In the genomic region with DNA sequence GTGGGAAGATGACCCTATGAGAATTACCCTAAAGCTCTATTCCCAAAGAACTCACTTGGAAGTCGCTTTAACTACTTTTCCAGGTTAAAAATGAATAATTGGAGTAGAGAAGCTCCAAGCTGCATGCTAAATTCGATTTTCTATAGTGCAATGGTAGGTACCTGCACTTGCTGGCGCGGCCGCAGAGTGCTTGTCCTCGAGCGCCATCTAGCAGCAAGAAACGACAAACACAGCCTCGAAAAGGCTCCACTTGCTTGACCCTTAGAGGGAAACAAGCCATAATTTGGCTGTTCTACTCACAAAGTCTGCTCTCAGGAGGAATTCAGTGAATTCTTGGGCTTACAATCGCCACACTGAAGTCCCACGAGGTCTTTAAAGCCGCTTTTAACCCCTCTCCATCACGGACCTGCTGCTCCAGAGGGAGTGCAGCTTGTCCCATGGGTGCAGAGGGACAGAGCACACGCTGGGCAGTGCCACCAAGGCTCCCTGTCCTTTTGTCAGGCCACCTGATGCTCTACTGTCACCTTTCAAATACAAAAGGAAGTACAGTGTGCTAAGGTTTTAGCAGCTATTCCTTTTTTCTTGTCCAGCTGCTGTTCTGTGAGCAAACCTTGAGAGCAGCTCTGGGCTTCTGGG, we compare ENCODE assay signal across 8 mouse cellular contexts. TPM values are rescaled to one million over a fixed set of nuclear protein-coding genes. Genes with fewer than 3 reads are reported as not detected.
DNase-seq lines count a peak whose midpoint lies in the region; ATAC-seq and TF ChIP-seq lines count a peak whose summit lies in the region.

No protein-coding gene starts in this region.

- H3K9me3 ChIP-seq in ES-Bruce4 (replicated peaks; ENCODE audit: control insufficient read depth, insufficient read depth, low read length, poor library complexity, severe bottlenecking): no peaks in the 10 kb centered on the region
- no peaks in the 10 kb centered on the region for H3K9me3 ChIP-seq in midbrain, postnatal 0 days (ENCODE audit: low read length)

- peak; percentile 37 to 73 for DNase-seq in heart, adult 18-20 months
- DNase-seq in heart, adult 11 months: no peak
- DNase-seq in cerebellum, adult 11 months: peak; percentile 11
- DNase-seq in frontal cortex, postnatal 36 days (ENCODE audit: low spot score in 2 of 2): peak; percentile 51 to 62
- DNase-seq in left cerebral cortex, postnatal 4 days: peak; percentile 54
- DNase-seq in midbrain, postnatal 0 days (ENCODE audit: low spot score): peak; percentile 80
- DNase-seq in spleen, adult 2 months (ENCODE audit: low read depth in 1 of 2, low spot score in 2 of 2): peak; percentile 12 to 18

- no peak overlapping the region for H3K9ac ChIP-seq in ES-Bruce4 (ENCODE audit: low read depth, poor library complexity, severe bottlenecking)
- no peak overlapping the region for H3K9ac ChIP-seq in midbrain, postnatal 0 days (replicated peaks; ENCODE audit: low read length, poor library complexity, severe bottlenecking)

- TF ChIP-seq EP300 in ES-Bruce4 (IDR thresholded peaks at IDR 0.05; ENCODE audit: insufficient read depth, low read depth, low read length): no peak

- no peaks in the 10 kb centered on the region for H3K4me1 ChIP-seq in ES-Bruce4 (ENCODE audit: control insufficient read depth, insufficient read depth, low read length)
- no peaks in the 10 kb centered on the region for H3K4me1 ChIP-seq in midbrain, postnatal 0 days (ENCODE audit: insufficient read depth, low read length)
- H3K4me1 ChIP-seq in spleen, adult 2 months (ENCODE audit: control insufficient read depth, insufficient read depth, insufficient read length): no peaks in the 10 kb centered on the region

- ATAC-seq in midbrain, postnatal 0 days (ENCODE audit: low FRiP score): no peak

- H3K36me3 ChIP-seq in ES-Bruce4 (ENCODE audit: control insufficient read depth, insufficient read depth, low read length, poor library complexity, severe bottlenecking): no peaks in the 10 kb centered on the region
- no peaks in the 10 kb centered on the region for H3K36me3 ChIP-seq in midbrain, postnatal 0 days (ENCODE audit: insufficient read depth, low read length)
- H3K36me3 ChIP-seq in spleen, adult 2 months (ENCODE audit: control insufficient read depth, insufficient read depth, low read length): no peaks in the 10 kb centered on the region

- intact Hi-C loops in left cerebral cortex, postnatal 4 days (cut with DNase I): loop anchor here (5.0 kb wide), 1 partner anchor 155 kb away; no protein-coding TSS in a partner anchor

- no peaks in the 10 kb centered on the region for H3K27me3 ChIP-seq in ES-Bruce4 (ENCODE audit: control insufficient read depth, insufficient read depth, low read length, poor library complexity, severe bottlenecking)
- H3K27me3 ChIP-seq in midbrain, postnatal 0 days (ENCODE audit: insufficient read depth, low read length): no peaks in the 10 kb centered on the region
- no peaks in the 10 kb centered on the region for H3K27me3 ChIP-seq in spleen, adult 2 months (ENCODE audit: control insufficient read depth, insufficient read depth, low read length)

- WGBS in midbrain, postnatal 0 days: 7% methylated on average over 14 of the region's 14 CpGs
- WGBS in spleen, adult 2 months: 12% methylated on average over 14 of the region's 14 CpGs

- TF ChIP-seq CTCF in ES-Bruce4 (IDR thresholded peaks at IDR 0.05; ENCODE audit: low read depth, low read length): peak; percentile 84
- peak; percentile 92 for TF ChIP-seq CTCF in midbrain, postnatal 0 days (IDR thresholded peaks at IDR 0.05)
- peak; percentile 81 for TF ChIP-seq CTCF in spleen, adult 2 months (IDR thresholded peaks at IDR 0.05; ENCODE audit: extremely low read depth, insufficient read depth, insufficient read length, insufficient replicate concordance)

- H3K4me3 ChIP-seq in ES-Bruce4 (ENCODE audit: low read depth, low read length): no peak overlapping the region
- no peak overlapping the region for H3K4me3 ChIP-seq in midbrain, postnatal 0 days (ENCODE audit: low read depth, low read length)
- H3K4me3 ChIP-seq in spleen, adult 2 months (ENCODE audit: extremely low read depth, insufficient read depth, insufficient read length): no peak overlapping the region

- H3K27ac ChIP-seq in ES-Bruce4 (ENCODE audit: insufficient read depth, low read length): no peak overlapping the region
- no peak overlapping the region for H3K27ac ChIP-seq in midbrain, postnatal 0 days (ENCODE audit: low read depth, low read length)
- H3K27ac ChIP-seq in spleen, adult 2 months (ENCODE audit: insufficient read depth, low read length): no peak overlapping the region

- no peak overlapping the region for H3K4me2 ChIP-seq in midbrain, postnatal 0 days (ENCODE audit: low read depth, low read length, poor library complexity, severe bottlenecking)

- TF ChIP-seq POLR2A in ES-Bruce4 (IDR thresholded peaks at IDR 0.05; ENCODE audit: insufficient read depth, low read length): no peak
- no peak for TF ChIP-seq POLR2A in spleen, adult 2 months (IDR thresholded peaks at IDR 0.05; ENCODE audit: low read depth, low read length)

RNA-seq across cellular contexts. Expression of a gene that starts 37.0 kb away (rescaled TPM):
- total RNA-seq in heart, adult 18-20 months (2021): under 1 TPM in 1 of 2 experiments, not detected in 1; 0.07 TPM
- polyA plus RNA-seq in ES-Bruce4 (2011; ENCODE audit: insufficient read depth, insufficient read length, low read depth, missing spikeins): 0.33 and 0.40 TPM in 2 replicates
- total RNA-seq in left cerebral cortex, postnatal 4 days (2021): 1 to 10 TPM; 4.6 to 6.1 TPM
- total RNA-seq in midbrain, postnatal 0 days (2014; rRNA removed): 4.6 and 5.6 TPM in 2 replicates
- polyA plus RNA-seq in midbrain, postnatal 0 days (2015; fragmentation: Nextera tagmentation; extraction: Ambion mirVana): 4.8 TPM in 2 replicates
- polyA plus RNA-seq in spleen, adult 2 months (2012; rRNA removed): 0.02 TPM in 1 of 2 replicates, not detected in the other
